Mouse (Mus musculus) C2C12 (cell line): ENCODE results near the gene Dlg4. TPM values are rescaled to one million over a fixed set of nuclear protein-coding genes. Genes with fewer than 3 reads are reported as not detected.
"Not testable (repeated sequence)": the region's sequence is repeated elsewhere in the genome, so short reads cannot be mapped to it uniquely, and the experiment has no call there.

Experiments used
- H3K27me3 ChIP-seq: one replicate; pipeline ENCODE4 v1.6.1; 2011; ENCODE audit not compliant: control insufficient read depth, insufficient read depth, insufficient read length
- H3K36me3 ChIP-seq: one replicate; pipeline ENCODE4 v1.6.1; 2011; ENCODE audit not compliant: control insufficient read depth, insufficient read depth
- H3K4me3 ChIP-seq: one replicate; pipeline ENCODE4 v1.5.1; 2011; ENCODE audit warnings: mild to moderate bottlenecking, control low read depth; ENCODE audit not compliant: poor library complexity, insufficient read depth, severe bottlenecking
- H3K79me2 ChIP-seq: one replicate; pipeline ENCODE4 v1.6.1; 2011; ENCODE audit not compliant: control insufficient read depth, insufficient read depth
- H3K79me3 ChIP-seq: one replicate; pipeline ENCODE4 v1.6.1; 2011; ENCODE audit warnings: low read depth, control low read depth
- H3ac ChIP-seq: one replicate; pipeline ENCODE3; 2011; ENCODE audit warnings: low read depth; ENCODE audit not compliant: control insufficient read depth, insufficient read length
- CEBPB ChIP-seq: IDR thresholded peaks from one replicate; pipeline ENCODE4 v1.6.1; 2011; ENCODE audit warnings: low read depth, mild to moderate bottlenecking, control low read depth, moderate library complexity
- CTCF ChIP-seq: IDR thresholded peaks from one replicate; pipeline ENCODE4 v1.5.1; 2011; ENCODE audit not compliant: control insufficient read depth, insufficient read depth, insufficient read length
- FOSL1 ChIP-seq: IDR thresholded peaks from one replicate; pipeline ENCODE4 v1.8.0; 2011; ENCODE audit warnings: mild to moderate bottlenecking, low read length; ENCODE audit not compliant: poor library complexity, insufficient read depth, severe bottlenecking
- MAX ChIP-seq: IDR thresholded peaks from one replicate; pipeline ENCODE4 v1.6.1; 2011; ENCODE audit warnings: mild to moderate bottlenecking, control low read depth
- MYOD1 ChIP-seq: IDR thresholded peaks from one replicate; pipeline ENCODE4 v1.6.1; 2011; ENCODE audit warnings: low read depth; ENCODE audit not compliant: control insufficient read depth, insufficient read length
- MYOG ChIP-seq: IDR thresholded peaks from one replicate; pipeline ENCODE4 v1.6.1; 2011; ENCODE audit not compliant: control insufficient read depth, insufficient read length; ENCODE audit errors: extremely low read depth
- USF1 ChIP-seq: IDR thresholded peaks from one replicate; pipeline ENCODE4 v1.6.1; 2011; ENCODE audit warnings: low read depth, mild to moderate bottlenecking, control low read depth, moderate library complexity
- polyA plus RNA-seq: library from polyadenylated mRNA; unstranded; fragments of >200 nt; fragmentation: generic; extraction: Trizol; gene quantifications from one replicate; pipeline ENCODE4 v1.2.1, GENCODE M21; 2012; ENCODE audit warnings: missing spikeins

Dlg4 gene
- polyA plus RNA-seq, 1 experiment, result 25.3 TPM

DNA sequence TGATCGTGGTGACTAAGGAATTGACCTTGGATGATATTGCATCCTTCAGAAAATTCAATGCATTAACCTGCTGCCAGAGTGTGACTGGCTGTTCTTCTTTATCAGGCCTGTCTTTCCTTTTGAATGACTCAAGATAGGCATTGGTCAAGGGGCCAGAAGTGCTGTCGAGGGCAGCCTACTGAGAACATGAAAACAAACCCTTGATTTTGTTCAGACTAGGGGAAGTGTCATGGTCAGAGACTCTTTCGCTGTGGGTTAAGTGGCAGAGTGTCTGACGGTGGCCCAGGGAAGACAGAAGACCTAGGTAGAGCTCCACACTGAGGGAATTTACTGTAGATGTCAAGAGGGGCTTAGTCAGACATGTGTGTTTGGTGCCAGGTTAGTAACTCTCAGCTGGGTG is 50.0 kb downstream of the Dlg4 start:
- no peak overlapping the region for H3ac ChIP-seq
- no peaks in the 10 kb centered on the region for H3K79me2 ChIP-seq
- no peak overlapping the region for H3K4me3 ChIP-seq
- TF ChIP-seq MYOD1, result no peak
- no peak for TF ChIP-seq MYOG
- TF ChIP-seq MAX, result no peak
- TF ChIP-seq USF1, result no peak
- no peak for TF ChIP-seq CTCF
- TF ChIP-seq FOSL1, result no peak
- TF ChIP-seq CEBPB, result no peak
- no peaks in the 10 kb centered on the region for H3K27me3 ChIP-seq
- no peaks in the 10 kb centered on the region for H3K79me3 ChIP-seq
- no peaks in the 10 kb centered on the region for H3K36me3 ChIP-seq

DNA sequence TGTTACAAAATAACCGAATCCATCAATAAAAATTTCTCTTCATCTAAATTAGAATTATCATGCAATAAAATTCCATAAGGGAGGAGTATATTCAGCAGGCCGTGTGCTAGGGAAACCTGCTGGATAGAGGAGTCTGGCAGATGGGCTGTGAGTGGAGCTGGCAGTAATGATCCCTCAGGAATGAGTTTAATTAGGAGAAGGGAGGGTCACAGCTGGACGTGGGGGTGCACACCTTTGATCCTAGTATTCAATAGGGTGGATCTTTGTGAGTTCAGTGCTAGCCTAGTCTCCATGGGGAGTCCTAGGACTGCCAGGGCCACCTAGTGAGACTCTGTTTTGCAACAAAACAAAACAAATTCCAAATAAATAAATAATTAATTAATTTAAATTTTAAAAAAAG is 51.5 kb downstream of the Dlg4 start:
- TF ChIP-seq MAX (no peak), MYOG (no peak), CEBPB (no peak), MYOD1 (no peak), USF1 (no peak)
- H3K27me3 ChIP-seq, result no peaks in the 10 kb centered on the region
- no peaks in the 10 kb centered on the region for H3K79me2 ChIP-seq
- H3K36me3 ChIP-seq, result no peaks in the 10 kb centered on the region
- H3ac ChIP-seq, result no peak overlapping the region
- no peak overlapping the region for H3K4me3 ChIP-seq
- no peaks in the 10 kb centered on the region for H3K79me3 ChIP-seq

DNA sequence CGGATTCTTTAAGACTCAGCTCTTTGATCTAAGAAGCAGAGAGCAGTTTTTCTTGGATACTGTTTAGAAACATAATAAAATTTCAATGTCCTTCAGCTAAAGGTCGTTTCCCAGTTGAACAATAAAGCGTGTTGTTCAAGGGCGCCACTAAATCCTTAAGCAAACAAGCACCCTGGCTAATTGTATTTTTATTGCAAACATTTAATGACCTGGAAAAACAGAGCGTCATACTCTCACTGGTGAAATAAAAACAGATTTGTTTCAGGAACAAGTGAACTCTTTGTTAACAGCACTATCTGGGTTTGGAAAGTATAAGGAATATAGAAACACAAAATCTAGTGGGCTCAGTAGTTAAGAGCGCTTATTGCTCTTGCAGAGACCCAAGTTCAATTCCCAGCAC is 53.3 kb downstream of the Dlg4 start:
- no peaks in the 10 kb centered on the region for H3K36me3 ChIP-seq
- TF ChIP-seq FOSL1, result no peak
- TF ChIP-seq USF1, result no peak
- no peak for TF ChIP-seq MAX
- TF ChIP-seq CEBPB, result no peak
- no peak for TF ChIP-seq MYOD1
- no peak for TF ChIP-seq MYOG
- no peak for TF ChIP-seq CTCF
- H3K4me3 ChIP-seq, result no peak overlapping the region
- H3ac ChIP-seq, result no peak overlapping the region
- no peaks in the 10 kb centered on the region for H3K79me2 ChIP-seq
- H3K79me3 ChIP-seq, result no peaks in the 10 kb centered on the region
- no peaks in the 10 kb centered on the region for H3K27me3 ChIP-seq

DNA sequence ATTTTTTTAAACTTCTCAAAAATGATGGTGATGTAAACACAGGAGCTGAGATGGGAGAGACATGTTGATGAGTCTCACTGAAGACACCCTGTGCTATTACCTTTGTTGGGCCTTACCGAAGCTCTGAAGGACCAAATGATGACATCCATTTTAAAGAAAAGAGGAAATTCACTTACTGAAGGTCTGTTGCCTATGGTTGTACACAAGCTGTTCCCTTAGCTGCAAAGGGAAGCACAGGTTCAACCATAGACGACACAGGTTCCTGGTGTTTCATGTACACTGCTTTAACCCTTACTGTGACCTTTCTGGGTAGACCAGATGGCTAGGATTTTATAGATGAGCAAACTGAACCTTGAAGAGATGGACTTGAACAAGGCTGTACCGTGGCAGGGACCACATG is 53.9 kb downstream of the Dlg4 start:
- not testable (repeated sequence) for H3K36me3 ChIP-seq, H3ac ChIP-seq, H3K79me3 ChIP-seq, H3K4me3 ChIP-seq, H3K79me2 ChIP-seq, H3K27me3 ChIP-seq

DNA sequence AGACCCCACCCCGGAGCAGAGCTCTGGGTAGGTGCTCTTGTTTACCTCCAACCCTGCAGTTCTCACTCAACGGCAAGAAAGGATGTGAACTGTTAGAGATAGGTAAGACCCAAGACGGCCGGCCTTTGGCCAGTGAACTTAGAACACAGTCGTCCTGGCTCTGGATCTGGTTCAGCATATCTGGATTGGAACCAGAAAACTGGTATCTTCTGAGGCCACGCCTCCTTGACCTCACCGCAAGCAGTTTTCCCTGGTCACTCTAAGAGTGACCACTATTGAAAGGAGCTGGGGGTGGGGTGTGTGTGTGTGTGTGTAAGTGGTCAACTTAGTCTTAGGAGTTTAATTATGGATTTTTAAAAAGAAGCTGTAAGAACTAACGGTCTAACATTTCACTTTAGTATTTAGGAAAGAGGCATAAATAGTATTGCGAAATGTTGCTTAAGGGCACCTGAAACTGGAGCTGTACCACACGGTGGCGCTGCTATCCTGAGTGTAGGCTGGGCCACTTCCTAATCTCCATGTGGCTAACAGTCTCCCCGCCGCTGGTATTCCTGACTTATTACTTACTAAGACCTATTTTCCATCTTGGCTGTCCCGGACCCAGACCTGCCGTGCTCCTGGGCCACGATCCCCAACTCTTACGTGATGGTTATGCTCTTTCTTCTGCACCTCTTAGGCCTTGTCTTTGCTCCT is 57.8 kb downstream of the Dlg4 start:
- no peaks in the 10 kb centered on the region for H3K79me3 ChIP-seq
- H3K36me3 ChIP-seq, result no peaks in the 10 kb centered on the region
- peak overlapping the region; percentile 51 for H3ac ChIP-seq
- H3K27me3 ChIP-seq, result no peaks in the 10 kb centered on the region
- TF ChIP-seq FOSL1 (no peak), CTCF (peak; percentile 90), MYOG (no peak), MAX (peak; percentile 68), MYOD1 (no peak), USF1 (no peak), CEBPB (peak; percentile 99)
- no peaks in the 10 kb centered on the region for H3K79me2 ChIP-seq
- no peak overlapping the region for H3K4me3 ChIP-seq

DNA sequence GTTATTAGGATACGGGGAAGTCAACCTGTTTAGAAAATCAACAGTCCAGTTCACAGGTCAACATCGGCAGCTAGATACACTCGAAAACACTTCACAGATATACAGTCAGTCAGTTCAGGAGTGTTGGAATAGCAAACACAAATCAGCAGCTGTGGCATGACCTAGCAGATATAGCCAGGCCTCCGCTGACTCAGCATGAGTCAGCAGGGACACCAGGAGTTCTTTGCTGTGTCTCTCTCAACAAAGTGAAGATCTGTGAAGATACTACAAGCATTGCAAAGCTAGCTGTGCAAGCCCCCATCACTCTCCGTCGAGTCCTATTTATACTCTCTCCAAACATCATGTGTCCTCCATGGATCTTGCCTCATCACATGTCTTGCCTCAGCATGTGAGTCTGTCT is 58.8 kb downstream of the Dlg4 start:
- Histone ChIP-seq H3K79me3 (no peaks in the 10 kb centered on the region), H3ac (no peak overlapping the region), H3K79me2 (no peaks in the 10 kb centered on the region), H3K27me3 (no peaks in the 10 kb centered on the region), H3K4me3 (no peak overlapping the region), H3K36me3 (no peaks in the 10 kb centered on the region)
- no peak for TF ChIP-seq USF1
- peak; percentile 98 for TF ChIP-seq FOSL1
- no peak for TF ChIP-seq CTCF
- no peak for TF ChIP-seq MYOG
- TF ChIP-seq MYOD1, result peak; percentile 85
- TF ChIP-seq CEBPB, result no peak
- TF ChIP-seq MAX, result peak; percentile 14

DNA sequence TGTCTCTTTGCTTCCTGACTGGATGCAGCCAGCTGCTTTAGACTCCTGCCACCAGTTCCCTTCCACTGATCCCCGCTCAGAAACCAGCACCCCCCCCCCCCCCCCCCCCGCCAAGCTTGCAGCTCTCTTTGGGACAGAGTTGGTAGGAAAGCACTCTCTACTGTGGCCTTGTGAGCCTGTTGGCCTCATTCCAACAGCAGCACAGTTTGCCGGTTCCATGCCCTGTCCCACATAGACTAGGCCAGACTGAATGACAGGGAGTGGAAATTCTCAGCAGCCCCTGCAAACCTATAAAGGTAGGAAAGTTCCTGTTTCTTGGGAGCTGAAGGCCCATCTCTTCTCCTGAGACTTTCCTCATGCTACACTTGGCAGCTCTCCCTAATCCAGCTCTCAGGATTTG is 60.7 kb downstream of the Dlg4 start:
- no peaks in the 10 kb centered on the region for H3K36me3 ChIP-seq
- no peaks in the 10 kb centered on the region for H3K27me3 ChIP-seq
- no peak overlapping the region for H3ac ChIP-seq
- no peaks in the 10 kb centered on the region for H3K79me3 ChIP-seq
- H3K79me2 ChIP-seq, result no peaks in the 10 kb centered on the region
- no peak for TF ChIP-seq MAX
- no peak for TF ChIP-seq CEBPB
- TF ChIP-seq MYOD1, result no peak
- TF ChIP-seq USF1, result no peak
- no peak for TF ChIP-seq FOSL1
- TF ChIP-seq CTCF, result no peak
- TF ChIP-seq MYOG, result no peak
- no peak overlapping the region for H3K4me3 ChIP-seq
